Mouse (Mus musculus): ENCODE results near the gene Kcnab3. TPM values are rescaled to one million over a fixed set of nuclear protein-coding genes. Genes with fewer than 3 reads are reported as not detected.
A peak's percentile ranks its signal among the peaks of the same experiment; 100 is the strongest.

Kcnab3 gene
- polyA plus RNA-seq, 1 experiment from 2014 or later = 0.89 TPM

- Histone ChIP-seq H3K4me3 (ENCODE audit: low read depth, low read length) (peak overlapping the region; percentile 61), H3K27ac (ENCODE audit: low read depth) (peak overlapping the region; percentile 84), H3K36me3 (ENCODE audit: insufficient read depth) (peaks cover 32% of the 10 kb centered on the region), H3K9ac (peak overlapping the region; percentile 82), H3K4me2 (peak overlapping the region; percentile 76), H3K9me3 (ENCODE audit: low read depth, low read length) (no peaks in the 10 kb centered on the region), H3K4me1 (ENCODE audit: insufficient read depth) (peaks cover 20% of the 10 kb centered on the region), H3K27me3 (ENCODE audit: insufficient read depth, low read length) (peaks cover 16% of the 10 kb centered on the region)
- ATAC-seq (ENCODE audit: insufficient read depth) (no peak), DNase-seq (peak; percentile 45)
- TF ChIP-seq CTCF (IDR thresholded peaks at IDR 0.05; ENCODE audit: low read depth) = no peak
- WGBS = 10% methylated on average over 18 of the region's 18 CpGs
Measured at GRCm38 (mm10) chr11:69322693-69323471, 3.2 kb upstream of the Kcnab3 start.

- ATAC-seq (ENCODE audit: insufficient read depth) = peak; percentile 92
- peak within 1 kb of the TSS; percentile 84 for H3K27ac ChIP-seq (ENCODE audit: low read depth)
- H3K36me3 ChIP-seq (ENCODE audit: insufficient read depth) = peaks cover 24% of the 10 kb centered on the region
- peaks cover 20% of the 10 kb centered on the region for H3K4me1 ChIP-seq (ENCODE audit: insufficient read depth)
- peak within 1 kb of the TSS; percentile 82 for H3K9ac ChIP-seq
- peak; percentile 99 for DNase-seq
- peak within 1 kb of the TSS; percentile 97 for H3K4me2 ChIP-seq
- under 1% methylated on average over 30 of the region's 30 CpGs for WGBS
- H3K9me3 ChIP-seq (ENCODE audit: low read depth, low read length) = no peaks in the 10 kb centered on the region
- peaks cover 18% of the 10 kb centered on the region for H3K27me3 ChIP-seq (ENCODE audit: insufficient read depth, low read length)
- 0 out of 2 replicates have a peak, but pooled peaks have one; percentile 12 for TF ChIP-seq CTCF (IDR thresholded peaks at IDR 0.05; ENCODE audit: low read depth)
- H3K4me3 ChIP-seq (ENCODE audit: low read depth, low read length) = peak within 1 kb of the TSS; percentile 61
Measured at GRCm38 (mm10) chr11:69323667-69324111, 2.4 kb upstream of the Kcnab3 start, which contains the start of the genes Cntrob and Trappc1. Gene Cntrob (minus strand): TSS chr11:69323775. Gene Trappc1 (plus strand): TSS chr11:69323980.

GRCm38 (mm10) chr11:69324749-69325148 is 1.3 kb upstream of the Kcnab3 start:
- ATAC-seq (ENCODE audit: insufficient read depth) = no peak
- Histone ChIP-seq H3K4me2 (peak overlapping the region; percentile 97), H3K9me3 (ENCODE audit: low read depth, low read length) (no peaks in the 10 kb centered on the region), H3K27me3 (ENCODE audit: insufficient read depth, low read length) (peaks cover 18% of the 10 kb centered on the region), H3K4me3 (ENCODE audit: low read depth, low read length) (peak overlapping the region; percentile 61), H3K27ac (ENCODE audit: low read depth) (no peak overlapping the region), H3K9ac (peak overlapping the region; percentile 64), H3K4me1 (ENCODE audit: insufficient read depth) (peaks cover 20% of the 10 kb centered on the region), H3K36me3 (ENCODE audit: insufficient read depth) (peaks cover 14% of the 10 kb centered on the region)
- no peak for TF ChIP-seq CTCF (IDR thresholded peaks at IDR 0.05; ENCODE audit: low read depth)
- no peak for DNase-seq
- 76% methylated on average over 6 of the region's 6 CpGs for WGBS

GRCm38 (mm10) chr11:69326408-69327156 is 524 bp downstream of the Kcnab3 start:
- H3K4me1 ChIP-seq (ENCODE audit: insufficient read depth) = peaks cover 20% of the 10 kb centered on the region
- H3K27me3 ChIP-seq (ENCODE audit: insufficient read depth, low read length) = peaks cover 18% of the 10 kb centered on the region
- H3K4me2 ChIP-seq = peak overlapping the region; percentile 97
- H3K9me3 ChIP-seq (ENCODE audit: low read depth, low read length) = no peaks in the 10 kb centered on the region
- ATAC-seq (ENCODE audit: insufficient read depth) (peak; percentile 5; the same call in 1 of the 2 replicates), DNase-seq (no peak)
- WGBS = 1% methylated on average over 45 of the region's 45 CpGs
- no peak overlapping the region for H3K27ac ChIP-seq (ENCODE audit: low read depth)
- peak overlapping the region; percentile 62 for H3K9ac ChIP-seq
- TF ChIP-seq CTCF (IDR thresholded peaks at IDR 0.05; ENCODE audit: low read depth) = no peak
- peak overlapping the region; percentile 53 for H3K4me3 ChIP-seq (ENCODE audit: low read depth, low read length)
- no peaks in the 10 kb centered on the region for H3K36me3 ChIP-seq (ENCODE audit: insufficient read depth)

GRCm38 (mm10) chr11:69327157-69327442 is 1.0 kb downstream of the Kcnab3 start:
- TF ChIP-seq CTCF (IDR thresholded peaks at IDR 0.05; ENCODE audit: low read depth) = no peak
- no peaks in the 10 kb centered on the region for H3K9me3 ChIP-seq (ENCODE audit: low read depth, low read length)
- peaks cover 15% of the 10 kb centered on the region for H3K4me1 ChIP-seq (ENCODE audit: insufficient read depth)
- ATAC-seq (ENCODE audit: insufficient read depth) (no peak), DNase-seq (no peak)
- no peaks in the 10 kb centered on the region for H3K36me3 ChIP-seq (ENCODE audit: insufficient read depth)
- H3K9ac ChIP-seq = no peak overlapping the region
- peak overlapping the region; percentile 53; the same call in 1 of the 2 replicates for H3K4me3 ChIP-seq (ENCODE audit: low read depth, low read length)
- peaks cover 18% of the 10 kb centered on the region for H3K27me3 ChIP-seq (ENCODE audit: insufficient read depth, low read length)
- H3K4me2 ChIP-seq = peak overlapping the region; percentile 97; the same call in 1 of the 2 replicates
- WGBS = 11% methylated on average over 9 of the region's 9 CpGs
- no peak overlapping the region for H3K27ac ChIP-seq (ENCODE audit: low read depth)

GRCm38 (mm10) chr11:69327648-69328047 is 1.6 kb downstream of the Kcnab3 start:
- no peak overlapping the region for H3K4me2 ChIP-seq
- TF ChIP-seq CTCF (IDR thresholded peaks at IDR 0.05; ENCODE audit: low read depth) = no peak

GRCm38 (mm10) chr11:69328517-69328916 is 2.5 kb downstream of the Kcnab3 start:
- no peak for TF ChIP-seq CTCF (IDR thresholded peaks at IDR 0.05; ENCODE audit: low read depth)
- H3K4me2 ChIP-seq = no peak overlapping the region
- H3K4me1 ChIP-seq (ENCODE audit: insufficient read depth) = peaks cover 6% of the 10 kb centered on the region
- no peaks in the 10 kb centered on the region for H3K9me3 ChIP-seq (ENCODE audit: low read depth, low read length)
- H3K4me3 ChIP-seq (ENCODE audit: low read depth, low read length) = no peak overlapping the region
- WGBS = 84% methylated on average over 6 of the region's 6 CpGs
- H3K9ac ChIP-seq = no peak overlapping the region
- ATAC-seq (ENCODE audit: insufficient read depth) (no peak), DNase-seq (peak; percentile 23)
- no peaks in the 10 kb centered on the region for H3K36me3 ChIP-seq (ENCODE audit: insufficient read depth)
- H3K27ac ChIP-seq (ENCODE audit: low read depth) = no peak overlapping the region
- H3K27me3 ChIP-seq (ENCODE audit: insufficient read depth, low read length) = peaks cover 18% of the 10 kb centered on the region

More at GRCm38 (mm10) chr11:69327648-69328047, 1.6 kb downstream of the Kcnab3 start:
- no peak overlapping the region for H3K9ac ChIP-seq
- DNase-seq (no peak), ATAC-seq (ENCODE audit: insufficient read depth) (no peak)
- peaks cover 10% of the 10 kb centered on the region for H3K4me1 ChIP-seq (ENCODE audit: insufficient read depth)
- no peak overlapping the region for H3K4me3 ChIP-seq (ENCODE audit: low read depth, low read length)
- H3K27ac ChIP-seq (ENCODE audit: low read depth) = no peak overlapping the region
- no peaks in the 10 kb centered on the region for H3K36me3 ChIP-seq (ENCODE audit: insufficient read depth)
- 35% methylated on average over 6 of the region's 6 CpGs for WGBS
- no peaks in the 10 kb centered on the region for H3K9me3 ChIP-seq (ENCODE audit: low read depth, low read length)
- H3K27me3 ChIP-seq (ENCODE audit: insufficient read depth, low read length) = peaks cover 18% of the 10 kb centered on the region
